In the genomic region with DNA sequence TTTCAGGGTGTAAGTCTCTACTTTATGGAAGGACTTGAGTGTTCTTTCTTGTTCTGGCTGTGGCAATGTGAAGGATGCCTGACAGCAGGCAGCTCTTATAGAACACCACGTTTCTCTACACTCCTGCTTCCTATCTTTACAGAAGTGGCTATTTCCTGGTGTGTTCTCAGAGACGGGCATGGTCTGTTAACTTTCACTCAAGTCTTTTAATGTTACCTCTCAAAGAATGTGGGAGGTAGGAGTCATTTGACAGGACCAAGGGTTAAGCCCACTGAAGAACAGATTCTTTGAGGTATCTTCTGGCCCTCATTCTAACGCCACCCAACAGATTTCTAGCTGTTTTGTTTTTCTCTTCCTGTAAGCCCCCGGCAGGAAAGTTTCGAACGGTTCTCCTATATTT, we compare ENCODE assay signal across 22 mouse cellular contexts.
"Had no signal": no experiment of that assay in that cellular context is flagged by ENCODE, and none has a peak within 500 bp of the region (broad histone marks: within the 10 kb centered on the region; RNA-seq: fewer than 3 reads in every experiment).

No protein-coding gene starts in this region.

- ATAC-seq: forebrain, postnatal 0 days; hindbrain, postnatal 0 days; intestine, embryonic 16.5 days; liver, embryonic 12.5 days had no signal

- DNase-seq: forebrain, postnatal 0 days; gastrocnemius, postnatal 14 days; gastrocnemius, postnatal 36 days; heart, adult 11 months; heart, adult 2 months; heart, postnatal 14 days; heart, postnatal 36 days; kidney, adult 11 months; layer of hippocampus, adult 9-11 months; layer of hippocampus, postnatal 36 days; left cerebral cortex, postnatal 4 days had no signal

- H3K4me1 ChIP-seq: heart, embryonic 15.5 days; hindbrain, embryonic 13.5 days; hindbrain, embryonic 15.5 days; limb, embryonic 13.5 days; limb, embryonic 15.5 days; liver, embryonic 12.5 days had no signal

- H3K36me3 ChIP-seq: heart, embryonic 13.5 days; heart, embryonic 15.5 days; hindbrain, embryonic 13.5 days; hindbrain, embryonic 15.5 days; limb, embryonic 13.5 days; limb, embryonic 15.5 days; liver, embryonic 12.5 days had no signal

- H3K27ac ChIP-seq: heart, adult 2 months; heart, embryonic 13.5 days; heart, embryonic 15.5 days; hindbrain, embryonic 13.5 days; hindbrain, embryonic 15.5 days; hindbrain, postnatal 0 days; limb, embryonic 13.5 days; limb, embryonic 15.5 days; liver, embryonic 12.5 days; liver, embryonic 14.5 days had no signal

- H3K4me3 ChIP-seq: heart, adult 2 months; heart, embryonic 13.5 days; heart, embryonic 15.5 days; hindbrain, embryonic 13.5 days; hindbrain, embryonic 15.5 days; limb, embryonic 13.5 days; limb, embryonic 15.5 days; liver, embryonic 12.5 days had no signal

- H3K27me3 ChIP-seq: heart, embryonic 13.5 days; heart, embryonic 15.5 days; hindbrain, embryonic 13.5 days; hindbrain, embryonic 15.5 days; limb, embryonic 13.5 days; limb, embryonic 15.5 days; liver, embryonic 12.5 days had no signal

- H3K9ac ChIP-seq: forebrain, postnatal 0 days; heart, embryonic 13.5 days; heart, embryonic 15.5 days; hindbrain, embryonic 13.5 days; hindbrain, embryonic 15.5 days; limb, embryonic 13.5 days; limb, embryonic 15.5 days; liver, embryonic 12.5 days; liver, embryonic 14.5 days had no signal

- H3K4me2 ChIP-seq: heart, embryonic 11.5 days; heart, embryonic 13.5 days; heart, embryonic 15.5 days; hindbrain, embryonic 13.5 days; hindbrain, embryonic 15.5 days; limb, embryonic 13.5 days; limb, embryonic 15.5 days; liver, embryonic 12.5 days had no signal

- H3K9me3 ChIP-seq: heart, embryonic 13.5 days; heart, embryonic 15.5 days; hindbrain, embryonic 13.5 days; hindbrain, embryonic 15.5 days; limb, embryonic 13.5 days; limb, embryonic 15.5 days; liver, embryonic 12.5 days had no signal
